Mouse (Mus musculus): Measurements from ENCODE around the gene Vps26a.
"Not testable (repeated sequence)": the region's sequence is repeated elsewhere in the genome, so short reads cannot be mapped to it uniquely, and the experiment has no call there.

Vps26a gene

GRCm38 (mm10) chr10:62500916-62501615, 14.5 kb upstream of the Vps26a start:
- no peak for DNase-seq (ENCODE audit: low spot score in 2 of 2)

GRCm38 (mm10) chr10:62500088-62500915, 13.7 kb upstream of the Vps26a start:
- peak; percentile 36 to 44 for DNase-seq (ENCODE audit: low spot score in 2 of 2)

GRCm38 (mm10) chr10:62491681-62492080, 5.1 kb upstream of the Vps26a start:
- not testable (repeated sequence) for DNase-seq (ENCODE audit: low spot score in 2 of 2)

GRCm38 (mm10) chr10:62488266-62488665, 1.7 kb upstream of the Vps26a start:
- no peak for DNase-seq (ENCODE audit: low spot score in 2 of 2)

- no peak for DNase-seq (ENCODE audit: low spot score in 2 of 2)
These were observed 575 bp downstream of the Vps26a start for GRCm38 (mm10) chr10:62485878-62486582.

- DNase-seq (ENCODE audit: low spot score in 2 of 2) = no peak
These were observed 5.3 kb downstream of the Vps26a start for GRCm38 (mm10) chr10:62481108-62481852.

GRCm38 (mm10) chr10:62476980-62477379, 9.6 kb downstream of the Vps26a start:
- DNase-seq (ENCODE audit: low spot score in 2 of 2) = no peak

GRCm38 (mm10) chr10:62474944-62475343, 11.7 kb downstream of the Vps26a start:
- no peak for DNase-seq (ENCODE audit: low spot score in 2 of 2)

GRCm38 (mm10) chr10:62471105-62471504, 15.5 kb downstream of the Vps26a start:
- DNase-seq (ENCODE audit: low spot score in 2 of 2) = no peak

- no peak for DNase-seq (ENCODE audit: low spot score in 2 of 2)
These were observed 16.9 kb downstream of the Vps26a start for GRCm38 (mm10) chr10:62469736-62470135.

GRCm38 (mm10) chr10:62461321-62461720, 25.3 kb downstream of the Vps26a start:
- no peak for DNase-seq (ENCODE audit: low spot score in 2 of 2)

GRCm38 (mm10) chr10:62452001-62452400, 34.6 kb downstream of the Vps26a start:
- not testable (repeated sequence) for DNase-seq (ENCODE audit: low spot score in 2 of 2)

GRCm38 (mm10) chr10:62450280-62450640, 36.3 kb downstream of the Vps26a start:
- no peak for DNase-seq (ENCODE audit: low spot score in 2 of 2)

- DNase-seq (ENCODE audit: low spot score in 2 of 2) = peak; percentile 78 to 98
These were observed 37.0 kb downstream of the Vps26a start, which contains the start of the genes 4930507D05Rik and Supv3l1 for GRCm38 (mm10) chr10:62449364-62450279. 4930507D05Rik (plus strand) TSS chr10:62449489. Supv3l1 (minus strand) TSS chr10:62449738.

- DNase-seq (ENCODE audit: low spot score in 2 of 2) = no peak
These were observed 56.2 kb downstream of the Vps26a start for GRCm38 (mm10) chr10:62430427-62430826.

GRCm38 (mm10) chr10:62425081-62425871, 61.3 kb downstream of the Vps26a start:
- DNase-seq (ENCODE audit: low spot score in 2 of 2) = no peak

- DNase-seq (ENCODE audit: low spot score in 2 of 2) = no peak
These were observed 64.3 kb downstream of the Vps26a start, which contains the start of gene Hkdc1 for GRCm38 (mm10) chr10:62422255-62422654. Hkdc1 (minus strand) TSS chr10:62422491.

- DNase-seq (ENCODE audit: low spot score in 2 of 2) = no peak
These were observed 65.5 kb downstream of the Vps26a start for GRCm38 (mm10) chr10:62421127-62421526.

GRCm38 (mm10) chr10:62420399-62420798, 66.2 kb downstream of the Vps26a start:
- DNase-seq (ENCODE audit: low spot score in 2 of 2) = no peak

All from urinary bladder, adult 18-20 months (tissue).